Mouse (Mus musculus): ENCODE results near the gene Tcea3.

The Tcea3 gene

DNA sequence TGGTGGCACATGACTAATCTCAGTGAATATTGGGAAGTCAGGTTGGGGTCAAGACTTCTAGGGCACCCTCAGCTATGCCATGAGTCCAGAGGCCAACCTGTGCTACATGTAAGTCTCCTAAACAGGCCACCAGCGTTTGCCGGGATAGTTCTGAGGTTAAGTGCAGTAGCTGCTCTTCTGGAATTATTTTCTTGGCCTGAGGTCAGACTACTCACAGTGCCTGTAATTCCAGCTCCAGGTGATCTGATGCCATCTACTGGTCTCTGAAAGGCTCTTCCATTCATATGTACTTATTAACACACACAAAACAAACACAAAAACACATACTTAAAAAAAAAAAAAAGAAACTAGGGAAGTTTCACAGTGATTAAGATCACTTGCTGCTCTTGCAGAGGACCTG is 76.7 kb downstream of the Tcea3 start:
- DNase-seq (ENCODE audit: low spot score) = peak; percentile 66

All from MN1 (cell line).